Mouse (Mus musculus) embryonic facial prominence, embryonic 13.5 days (tissue): Measurements from ENCODE around the gene Gm10842. TPM values are rescaled to one million over a fixed set of nuclear protein-coding genes. Genes with fewer than 3 reads are reported as not detected.
"Not testable (repeated sequence)": the region's sequence is repeated elsewhere in the genome, so short reads cannot be mapped to it uniquely, and the experiment has no call there.

Experiments
- ATAC-seq: fragments of 200-750 bp; cut with Nextera tagmentation; 2 replicates; pipeline ENCODE4 v1.8.0; 2017; ENCODE audit warnings: low read depth; ENCODE audit not compliant: insufficient number of reproducible peaks, insufficient read depth, low FRiP score, low TSS enrichment
- H3K27ac ChIP-seq: fragments of 300-500 bp; sonication (generic); 2 replicates; pipeline ENCODE4 v1.5.1; 2015; ENCODE audit warnings: moderate library complexity, mild to moderate bottlenecking, inconsistent platforms
- H3K27me3 ChIP-seq: fragments of 300-500 bp; sonication (generic); 2 replicates; pipeline ENCODE4 v1.6.1; 2015; ENCODE audit warnings: mild to moderate bottlenecking, inconsistent platforms
- H3K36me3 ChIP-seq: fragments of 300-500 bp; sonication (generic); 2 replicates; pipeline ENCODE4 v1.6.1; 2015; ENCODE audit warnings: mild to moderate bottlenecking, inconsistent platforms
- H3K4me1 ChIP-seq: fragments of 300-500 bp; sonication (generic); 2 replicates; pipeline ENCODE4 v1.6.1; 2015; ENCODE audit warnings: inconsistent platforms
- H3K4me2 ChIP-seq: fragments of 300-500 bp; sonication (generic); 2 replicates; pipeline ENCODE4 v1.6.1; 2015; ENCODE audit warnings: moderate library complexity, mild to moderate bottlenecking, inconsistent platforms
- H3K4me3 ChIP-seq: fragments of 300-500 bp; sonication (generic); 2 replicates; pipeline ENCODE4 v1.5.1; 2015; ENCODE audit warnings: mild to moderate bottlenecking, inconsistent platforms
- H3K9ac ChIP-seq: fragments of 300-500 bp; sonication (generic); 2 replicates; pipeline ENCODE4 v1.6.1; 2015; ENCODE audit warnings: mild to moderate bottlenecking, inconsistent platforms
- H3K9me3 ChIP-seq: fragments of 300-500 bp; sonication (generic); 2 replicates; pipeline ENCODE4 v1.6.1; 2016; ENCODE audit warnings: inconsistent platforms
- WGBS: fragments of 180-500 bp; shearing (Covaris S2); methylation state at CpG from one replicate; pipeline ENCODE4 v1.1.7; 2015; ENCODE audit warnings: mixed read lengths; 5-methylcytosine and 5-hydroxymethylcytosine counted together
- polyA plus RNA-seq: library from polyadenylated mRNA; unstranded; fragments of >200 nt; fragmentation: Nextera tagmentation; extraction: Ambion mirVana; gene quantifications from 2 replicates; pipeline ENCODE4 v1.2.1, GENCODE M21; 2015

Gene Gm10842
- polyA plus RNA-seq = not detected in 2 replicates

DNA sequence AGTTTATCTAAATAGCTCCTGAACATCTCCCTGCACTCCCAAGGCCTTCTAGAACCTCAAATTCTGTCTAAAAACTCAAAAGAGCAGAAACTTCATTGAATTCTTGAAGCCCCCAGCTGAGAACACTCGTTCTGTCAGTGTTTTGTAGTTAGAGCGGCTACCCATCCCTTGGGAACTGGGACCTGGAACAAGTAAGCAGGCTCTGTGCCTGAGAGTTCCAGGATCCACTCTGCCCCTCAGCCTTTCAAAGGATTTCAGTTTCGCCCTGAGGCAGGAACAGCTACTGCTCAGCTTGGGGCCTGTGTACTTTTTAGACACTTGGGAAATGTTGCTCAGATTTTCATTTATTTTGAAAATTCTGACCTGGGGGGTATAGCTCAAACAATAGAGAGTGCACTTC, at the start of gene Gm10842:
TSS of gene Gm10842 (plus strand) at position 301 of the 400 bp plus-strand sequence.
- WGBS = 55% methylated on average over 3 of the region's 3 CpGs
- Histone ChIP-seq H3K4me3 (no peak within 1 kb of the TSS), H3K4me2 (no peak within 1 kb of the TSS), H3K27ac (no peak within 1 kb of the TSS), H3K27me3 (no peaks in the 10 kb centered on the region; the same call in 1 of the 2 replicates), H3K4me1 (no peaks in the 10 kb centered on the region), H3K9ac (no peak within 1 kb of the TSS), H3K9me3 (no peaks in the 10 kb centered on the region), H3K36me3 (no peaks in the 10 kb centered on the region)
- no peak for ATAC-seq

DNA sequence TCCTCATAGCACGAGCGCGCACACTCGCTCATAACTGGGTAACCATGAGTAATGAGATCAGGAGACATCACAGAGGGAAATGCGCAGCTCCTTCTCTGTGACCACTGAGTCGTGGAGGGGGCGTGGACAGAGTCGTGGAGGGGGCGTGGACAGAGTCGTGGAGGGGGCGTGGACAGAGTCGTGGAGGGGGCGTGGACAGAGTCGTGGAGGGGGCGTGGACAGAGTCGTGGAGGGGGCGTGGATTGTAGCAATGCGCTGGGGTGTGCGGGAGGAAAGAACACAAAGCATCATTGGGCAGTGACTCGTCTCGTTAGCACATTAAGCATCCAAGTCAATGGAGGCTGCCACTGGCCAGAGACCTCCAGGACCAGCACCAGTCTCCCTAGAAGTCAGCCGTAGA, 34.2 kb upstream of the Gm10842 start:
- not testable (repeated sequence) for H3K9me3 ChIP-seq, H3K4me2 ChIP-seq, H3K4me3 ChIP-seq, H3K4me1 ChIP-seq, H3K27me3 ChIP-seq, H3K36me3 ChIP-seq, H3K27ac ChIP-seq, H3K9ac ChIP-seq, ATAC-seq
- 81% methylated on average over 22 of the region's 22 CpGs for WGBS

DNA sequence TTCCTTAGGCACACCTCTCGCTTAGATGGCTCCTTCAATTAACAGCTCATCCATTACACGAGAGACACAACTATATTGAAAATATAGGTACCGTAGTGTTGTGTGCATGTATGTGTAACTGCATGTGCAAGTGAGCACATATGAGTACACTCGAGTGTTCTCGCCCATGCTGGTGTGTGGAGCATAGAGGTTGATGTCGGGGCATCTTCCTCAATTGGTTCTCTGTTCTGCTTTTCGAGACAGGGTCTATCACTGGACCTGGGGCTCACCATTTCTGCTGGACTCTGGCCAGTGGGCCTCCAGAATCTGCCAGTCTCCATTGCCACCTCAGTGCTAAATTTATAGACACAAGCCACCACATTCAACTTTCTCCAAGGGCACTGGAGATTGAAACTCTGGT, 28.9 kb upstream of the Gm10842 start:
- Histone ChIP-seq H3K36me3 (no peaks in the 10 kb centered on the region), H3K9ac (no peak overlapping the region), H3K4me3 (no peak overlapping the region), H3K27me3 (no peaks in the 10 kb centered on the region), H3K9me3 (no peaks in the 10 kb centered on the region), H3K27ac (no peak overlapping the region), H3K4me2 (no peak overlapping the region), H3K4me1 (no peaks in the 10 kb centered on the region)
- 90% methylated on average over 7 of the region's 7 CpGs for WGBS
- ATAC-seq = no peak

DNA sequence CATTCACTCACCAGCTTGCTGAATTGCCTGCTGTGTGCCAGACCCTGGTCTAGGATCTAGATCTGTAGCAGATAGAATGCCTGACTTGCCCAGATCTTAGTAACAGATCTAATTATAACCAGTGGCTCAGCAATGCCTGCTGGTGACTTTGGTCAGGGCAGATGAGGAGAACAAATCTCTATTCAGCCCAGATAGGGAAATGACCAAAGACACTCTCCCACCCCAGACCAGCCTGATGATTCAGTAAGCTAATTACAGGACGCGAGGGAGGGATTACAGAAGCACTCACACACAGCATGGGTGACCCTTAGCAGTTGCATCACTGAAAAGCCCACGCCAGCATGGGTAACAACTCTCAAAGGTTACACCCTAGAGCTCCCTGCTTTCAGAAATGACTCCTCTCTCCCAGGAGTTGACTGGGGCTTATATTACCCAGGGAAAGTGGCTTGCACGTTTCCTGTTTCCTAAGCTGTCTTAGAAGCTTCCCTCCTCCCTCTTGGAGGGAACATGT, 26.1 kb upstream of the Gm10842 start:
- ATAC-seq = no peak
- no peaks in the 10 kb centered on the region for H3K27me3 ChIP-seq
- no peaks in the 10 kb centered on the region for H3K36me3 ChIP-seq
- H3K27ac ChIP-seq = no peak overlapping the region
- no peaks in the 10 kb centered on the region for H3K4me1 ChIP-seq
- H3K4me2 ChIP-seq = no peak overlapping the region
- H3K9me3 ChIP-seq = no peaks in the 10 kb centered on the region
- no peak overlapping the region for H3K4me3 ChIP-seq
- H3K9ac ChIP-seq = no peak overlapping the region
- WGBS = 24% methylated on average over 4 of the region's 4 CpGs

DNA sequence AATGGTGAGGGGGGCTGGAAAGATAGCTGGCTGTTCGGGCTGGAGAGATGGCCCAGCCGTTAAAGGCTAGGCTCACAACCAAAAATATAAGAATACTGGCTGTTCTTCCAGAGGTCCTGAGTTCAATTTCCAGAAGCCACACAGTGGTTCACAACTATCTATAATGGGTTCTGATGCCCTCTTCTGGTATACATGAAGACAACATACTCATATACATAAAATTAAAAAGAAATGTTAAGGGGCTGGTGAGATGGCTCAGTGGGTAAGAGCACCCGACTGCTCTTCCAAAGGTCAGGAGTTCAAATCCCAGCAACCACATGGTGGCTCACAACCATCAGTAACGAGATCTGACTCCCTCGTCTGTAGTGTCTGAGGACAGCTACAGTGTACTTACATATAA, 24.9 kb upstream of the Gm10842 start:
- not testable (repeated sequence) for H3K9me3 ChIP-seq, H3K4me1 ChIP-seq, H3K4me3 ChIP-seq, H3K9ac ChIP-seq, H3K27ac ChIP-seq, H3K36me3 ChIP-seq, ATAC-seq, H3K27me3 ChIP-seq, H3K4me2 ChIP-seq
- 66% methylated on average over 5 of the region's 5 CpGs for WGBS

DNA sequence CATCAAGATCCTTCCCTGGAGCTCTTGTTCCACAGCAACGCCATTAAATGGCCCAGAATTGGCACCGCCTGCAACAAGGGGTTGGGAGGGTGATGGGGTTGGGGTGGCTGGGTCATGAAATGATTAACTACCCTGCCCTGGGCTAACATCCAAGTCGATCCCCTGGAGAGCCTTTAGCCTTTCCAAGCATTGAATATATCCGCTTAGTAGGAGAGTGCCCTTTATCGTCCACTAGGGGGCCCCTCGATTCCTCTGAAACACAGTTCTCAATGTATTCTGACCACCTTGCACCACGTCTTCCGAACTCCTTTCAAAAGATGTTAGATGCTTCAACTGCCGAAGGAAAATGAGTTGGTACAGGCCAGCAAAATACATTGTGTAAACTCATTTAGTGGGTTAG, 22.7 kb upstream of the Gm10842 start:
- WGBS = 5% methylated on average over 9 of the region's 9 CpGs
- no peaks in the 10 kb centered on the region for H3K9me3 ChIP-seq
- ATAC-seq = no peak

DNA sequence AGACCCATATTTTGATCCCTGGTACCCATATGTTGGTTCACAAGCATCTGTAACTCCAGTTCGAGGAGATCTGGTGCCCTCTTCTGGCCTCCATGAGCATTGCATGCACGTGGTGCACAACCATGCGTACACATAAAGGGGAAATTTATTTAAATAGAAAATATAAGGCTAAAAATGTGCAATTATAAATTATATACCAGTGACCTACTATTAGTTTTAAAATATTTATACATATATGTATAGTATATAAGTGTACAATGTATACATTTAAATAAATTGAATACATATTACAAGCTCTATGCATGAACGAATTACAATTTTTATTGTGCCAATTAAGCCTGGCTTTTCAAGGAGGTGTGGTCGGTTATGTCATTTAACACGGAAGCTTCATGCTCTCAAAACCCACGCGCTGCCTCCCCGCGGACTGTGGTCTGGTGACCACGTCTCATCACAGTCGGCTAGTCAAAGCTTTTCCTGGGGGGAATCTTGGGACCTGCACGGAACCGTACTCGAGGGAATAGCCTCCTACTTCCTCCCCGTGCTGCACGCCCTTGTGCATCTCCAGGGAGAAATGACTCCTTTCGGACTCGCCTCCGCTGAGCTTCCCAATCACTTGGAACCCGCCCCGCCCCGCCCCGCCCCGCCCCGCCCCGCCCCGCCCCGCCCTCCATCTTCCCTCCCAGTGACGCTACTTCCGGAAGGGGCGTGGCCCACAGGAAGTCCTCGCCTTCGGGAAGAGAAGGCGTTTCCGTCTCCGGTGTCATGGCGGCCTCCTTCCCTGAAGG, 20.8 kb upstream of the Gm10842 start, which contains the start of gene Mettl2:
TSS of gene Mettl2 (plus strand) at position 691 of the 785 bp plus-strand sequence.
- Histone ChIP-seq H3K9ac (peak within 1 kb of the TSS; percentile 83), H3K4me1 (peaks cover 10% of the 10 kb centered on the region), H3K36me3 (peaks cover 20% of the 10 kb centered on the region), H3K4me3 (peak within 1 kb of the TSS; percentile 98), H3K9me3 (no peaks in the 10 kb centered on the region), H3K4me2 (peak within 1 kb of the TSS; percentile 93), H3K27ac (peak within 1 kb of the TSS; percentile 55; the same call in 1 of the 2 replicates), H3K27me3 (no peaks in the 10 kb centered on the region)
- 1% methylated on average over 37 of the region's 38 CpGs for WGBS
- peak; percentile 80 for ATAC-seq

More for the DNA sequence above, 22.7 kb upstream of the Gm10842 start:
- H3K27me3 ChIP-seq = no peaks in the 10 kb centered on the region
- H3K9ac ChIP-seq = no peak overlapping the region
- H3K4me3 ChIP-seq = no peak overlapping the region
- no peak overlapping the region for H3K27ac ChIP-seq
- 0 out of 2 replicates have a peak, but pooled peaks cover 3% of the 10 kb centered on the region for H3K36me3 ChIP-seq
- peaks cover 10% of the 10 kb centered on the region for H3K4me1 ChIP-seq
- no peak overlapping the region for H3K4me2 ChIP-seq

DNA sequence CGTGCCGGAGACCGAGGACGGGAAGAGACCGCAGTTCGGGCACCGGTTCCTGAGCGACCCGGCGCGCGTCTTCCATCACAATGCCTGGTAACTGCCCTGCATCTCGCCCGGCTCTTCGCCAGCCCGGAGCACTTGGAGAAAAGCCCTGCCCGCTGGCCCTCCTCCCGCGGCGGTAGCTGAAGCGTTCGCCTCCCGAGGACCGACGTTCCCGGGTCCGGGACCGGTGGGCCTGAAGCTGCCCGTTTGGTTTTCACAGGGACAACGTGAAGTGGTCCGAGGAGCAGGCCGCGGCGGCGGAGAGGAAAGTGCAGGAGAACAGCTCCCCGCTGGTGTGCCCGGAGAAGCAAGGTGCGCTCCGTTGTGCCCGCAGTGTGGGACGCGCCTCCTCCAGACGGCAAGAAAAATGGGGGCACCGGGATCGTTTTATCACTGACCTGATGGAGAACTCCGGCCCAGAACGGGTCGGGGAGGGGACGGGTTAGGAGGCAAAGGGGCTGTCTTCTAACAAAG, 20.1 kb upstream of the Gm10842 start:
- peaks cover 27% of the 10 kb centered on the region for H3K36me3 ChIP-seq
- peak overlapping the region; percentile 93 for H3K4me2 ChIP-seq
- H3K4me1 ChIP-seq = peaks cover 10% of the 10 kb centered on the region
- under 1% methylated on average over 49 of the region's 49 CpGs for WGBS
- ATAC-seq = 0 out of 2 replicates have a peak, but pooled peaks have one; percentile 33
- no peaks in the 10 kb centered on the region for H3K9me3 ChIP-seq
- no peak overlapping the region for H3K27ac ChIP-seq
- H3K9ac ChIP-seq = peak overlapping the region; percentile 83
- peak overlapping the region; percentile 98 for H3K4me3 ChIP-seq
- H3K27me3 ChIP-seq = no peaks in the 10 kb centered on the region

DNA sequence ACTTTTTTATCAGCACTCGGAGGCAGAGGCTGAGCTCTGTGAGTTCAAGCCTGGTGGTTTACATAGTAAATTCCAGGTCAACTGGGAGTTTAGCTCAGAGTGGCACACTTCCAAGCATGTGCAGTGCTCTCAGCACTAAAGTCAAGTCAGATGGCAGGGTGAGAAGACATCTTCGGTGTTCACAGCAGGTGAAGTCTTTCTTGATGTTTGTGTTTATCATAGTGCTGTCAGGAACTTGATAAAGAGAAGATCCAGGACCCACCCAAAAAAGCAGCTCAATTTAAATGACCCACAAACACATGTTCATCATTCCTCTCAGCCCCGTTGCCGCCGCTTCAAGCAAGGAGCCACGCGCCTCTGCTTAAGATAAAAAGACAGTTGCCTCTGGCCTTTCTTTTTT, 11.0 kb upstream of the Gm10842 start:
- Histone ChIP-seq H3K4me3 (no peak overlapping the region), H3K9me3 (no peaks in the 10 kb centered on the region), H3K27me3 (no peaks in the 10 kb centered on the region), H3K9ac (no peak overlapping the region), H3K4me1 (no peaks in the 10 kb centered on the region), H3K36me3 (peaks cover 97% of the 10 kb centered on the region), H3K4me2 (no peak overlapping the region), H3K27ac (no peak overlapping the region)
- ATAC-seq = no peak
- WGBS = 94% methylated on average over 7 of the region's 7 CpGs

DNA sequence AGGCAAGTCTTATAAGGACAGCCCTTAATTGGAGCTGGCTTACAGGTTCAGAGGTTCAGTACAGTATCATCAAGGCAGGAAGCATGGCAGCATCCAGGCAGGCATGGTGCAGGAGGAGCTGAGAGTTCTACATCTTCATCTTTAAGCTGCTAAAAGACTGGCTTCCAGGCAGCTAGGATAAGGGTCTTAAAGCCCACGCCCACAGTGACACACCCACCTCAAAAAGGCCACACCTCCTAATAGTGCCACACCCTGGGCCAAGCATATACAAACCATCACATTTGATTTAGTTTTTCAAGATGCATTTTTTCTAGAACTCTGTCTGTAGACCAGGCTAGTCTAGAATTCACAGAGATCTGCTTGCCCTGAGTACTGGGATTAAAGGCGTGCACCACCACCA, 9.4 kb upstream of the Gm10842 start:
- not testable (repeated sequence) for H3K27ac ChIP-seq, H3K9me3 ChIP-seq, H3K4me2 ChIP-seq, H3K4me1 ChIP-seq, H3K27me3 ChIP-seq, ATAC-seq, H3K9ac ChIP-seq, H3K4me3 ChIP-seq
- peaks cover 90% of the 10 kb centered on the region for H3K36me3 ChIP-seq
- WGBS = 92% methylated on average over 2 of the region's 2 CpGs

DNA sequence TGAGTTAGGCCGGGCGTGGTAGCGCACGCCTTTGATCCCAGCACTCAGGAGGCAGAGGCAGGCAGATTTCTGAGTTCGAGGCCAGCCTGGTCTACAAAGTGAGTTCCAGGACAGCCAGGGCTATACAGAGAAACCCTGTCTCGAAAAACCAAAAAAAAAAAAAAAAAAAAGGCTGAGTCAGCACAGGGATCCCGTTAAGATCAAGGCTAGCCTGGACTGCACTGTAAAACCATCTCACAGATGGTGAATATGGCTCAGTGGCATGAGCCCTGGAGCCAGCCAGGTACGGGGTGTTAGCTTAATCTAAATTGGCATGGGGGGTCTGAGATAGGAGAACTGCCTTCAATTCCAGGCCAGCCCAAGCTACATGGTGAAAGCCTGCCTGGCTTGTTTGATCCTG, 6.2 kb upstream of the Gm10842 start:
- H3K4me3 ChIP-seq, H3K27ac ChIP-seq, H3K4me1 ChIP-seq, ATAC-seq, H3K27me3 ChIP-seq, H3K4me2 ChIP-seq, H3K9me3 ChIP-seq, H3K9ac ChIP-seq: not testable (repeated sequence)
- H3K36me3 ChIP-seq = peaks cover 57% of the 10 kb centered on the region
- 92% methylated on average over 8 of the region's 8 CpGs for WGBS

DNA sequence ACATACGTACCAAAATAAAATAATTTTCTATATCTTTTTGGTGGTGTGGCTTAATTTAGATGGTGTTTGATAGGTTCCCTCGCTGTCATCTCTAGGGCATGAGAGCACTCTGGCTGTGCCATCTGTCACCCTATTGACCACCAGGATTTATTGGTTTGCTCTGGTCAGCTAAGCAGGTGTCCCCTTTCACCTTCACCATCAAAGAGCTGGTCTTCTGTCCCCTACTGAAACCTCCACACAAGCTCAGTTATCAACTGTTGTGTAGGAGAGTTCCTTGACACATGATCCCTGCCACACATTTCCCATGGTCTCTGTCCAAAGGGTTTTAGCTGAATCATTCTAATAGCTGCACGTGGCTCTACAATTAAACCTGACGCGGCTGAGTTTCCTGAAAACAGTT, 5.6 kb upstream of the Gm10842 start:
- no peak overlapping the region for H3K4me3 ChIP-seq
- H3K27ac ChIP-seq = no peak overlapping the region
- H3K36me3 ChIP-seq = peaks cover 51% of the 10 kb centered on the region
- no peaks in the 10 kb centered on the region for H3K9me3 ChIP-seq
- no peaks in the 10 kb centered on the region for H3K4me1 ChIP-seq
- H3K9ac ChIP-seq = no peak overlapping the region
- no peak overlapping the region for H3K4me2 ChIP-seq
- ATAC-seq = no peak
- WGBS = 93% methylated on average over 5 of the region's 5 CpGs
- no peaks in the 10 kb centered on the region for H3K27me3 ChIP-seq
